Mouse (Mus musculus) E14TG2a.4 (cell line): ENCODE measurements around the gene Prp2.
"Not testable (repeated sequence)": the region's sequence is repeated elsewhere in the genome, so short reads cannot be mapped to it uniquely, and the experiment has no call there.

Experiments used
- CTCF ChIP-seq: conservative IDR thresholded peaks from 2 replicates; pipeline ENCODE4 v1.5.1; 2014; ENCODE audit warnings: low read length
- POU5F1 ChIP-seq: IDR thresholded peaks from 2 replicates; pipeline ENCODE4 v1.6.1; 2014; ENCODE audit warnings: low read length, borderline replicate concordance

- not testable (repeated sequence) for TF ChIP-seq CTCF, POU5F1
Observed at GRCm38 (mm10) chr6:132569509-132569908, 26.2 kb upstream of the Prp2 start, which contains the start of gene Prh1.
